Mouse (Mus musculus) stomach, embryonic 15.5 days (tissue): ENCODE results near the gene Pitpnb. TPM values are rescaled to one million over a fixed set of nuclear protein-coding genes. Genes with fewer than 3 reads are reported as not detected.

Experiments
- ATAC-seq: fragments of 200-750 bp; cut with Nextera tagmentation; 2 replicates; pipeline ENCODE4 v1.8.0; 2017; ENCODE audit warnings: low read depth, moderate number of reproducible peaks, moderate TSS enrichment; ENCODE audit not compliant: insufficient read depth, low FRiP score
- H3K27ac ChIP-seq: fragments of 300-500 bp; sonication (generic); 2 replicates; pipeline ENCODE4 v1.5.1; 2015; ENCODE audit warnings: mild to moderate bottlenecking, inconsistent platforms
- H3K27me3 ChIP-seq: fragments of 300-500 bp; sonication (generic); replicated peaks from 2 replicates; pipeline ENCODE4 v1.6.1; 2015; ENCODE audit warnings: inconsistent platforms
- H3K36me3 ChIP-seq: fragments of 300-500 bp; sonication (generic); 2 replicates; pipeline ENCODE4 v1.6.1; 2015; ENCODE audit warnings: inconsistent platforms
- H3K4me1 ChIP-seq: fragments of 300-500 bp; sonication (generic); 2 replicates; pipeline ENCODE4 v1.6.1; 2015; ENCODE audit warnings: inconsistent platforms
- H3K4me2 ChIP-seq: fragments of 300-500 bp; sonication (generic); 2 replicates; pipeline ENCODE4 v1.6.1; 2015; ENCODE audit warnings: mild to moderate bottlenecking, inconsistent platforms
- H3K4me3 ChIP-seq: fragments of 300-500 bp; sonication (generic); replicated peaks from 2 replicates; pipeline ENCODE4 v1.5.1; 2015; ENCODE audit warnings: inconsistent platforms
- H3K9ac ChIP-seq: fragments of 300-500 bp; sonication (generic); 2 replicates; pipeline ENCODE4 v1.6.1; 2015; ENCODE audit warnings: inconsistent platforms
- H3K9me3 ChIP-seq: fragments of 300-500 bp; sonication (generic); 2 replicates; pipeline ENCODE4 v1.6.1; 2016; ENCODE audit warnings: inconsistent platforms
- WGBS: fragments of 180-500 bp; shearing (Covaris S2); methylation state at CpG from one replicate; pipeline ENCODE4 v1.1.7; 2015; 5-methylcytosine and 5-hydroxymethylcytosine counted together
- polyA plus RNA-seq: library from polyadenylated mRNA; unstranded; fragments of >200 nt; fragmentation: Nextera tagmentation; extraction: Ambion mirVana; gene quantifications from 2 replicates; pipeline ENCODE4 v1.2.1, GENCODE M21; 2015

Pitpnb gene
- polyA plus RNA-seq, 1 experiment from 2014 or later, result 96.4 TPM

DNA sequence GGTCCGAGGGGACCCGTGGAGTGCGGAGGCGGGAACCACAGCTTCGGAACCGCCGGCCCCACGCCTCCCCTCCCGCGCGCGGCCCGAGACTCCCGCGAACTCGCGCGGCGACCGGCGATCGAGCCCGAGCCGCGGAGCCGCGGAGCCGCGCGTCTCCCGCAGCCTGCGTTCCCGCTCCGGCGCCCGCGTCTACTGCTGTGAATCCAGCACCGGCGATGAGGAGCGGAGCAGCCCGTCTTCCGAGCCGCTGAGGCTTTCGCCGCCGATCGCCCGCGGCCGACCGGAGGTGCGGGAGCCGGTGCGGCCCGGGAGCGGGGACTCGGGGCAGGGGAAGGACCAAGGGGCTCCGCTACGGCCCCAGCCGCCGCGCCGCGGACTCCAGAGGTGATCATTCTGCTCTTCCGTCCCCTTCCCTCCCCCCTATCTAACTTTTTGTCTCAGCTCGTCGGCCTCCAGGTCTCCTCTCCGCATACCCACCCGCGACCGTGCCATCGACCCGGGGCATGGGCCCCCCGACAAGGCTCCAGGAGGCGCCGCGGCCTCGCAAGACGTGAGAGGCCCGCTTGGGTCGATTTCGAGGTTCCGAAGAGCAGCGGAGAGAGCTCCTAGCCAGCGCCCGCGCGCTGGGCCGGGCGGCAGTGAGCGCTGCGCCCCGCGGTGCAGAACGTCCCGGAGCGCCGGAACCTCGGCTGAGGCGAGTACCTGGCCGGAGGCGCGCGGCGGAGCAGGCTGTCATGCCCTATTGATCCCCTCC is 87.0 kb downstream of the Pitpnb start:
- Histone ChIP-seq H3K9ac (peak overlapping the region; percentile 75), H3K9me3 (no peaks in the 10 kb centered on the region), H3K4me2 (peak overlapping the region; percentile 94), H3K4me1 (peaks cover 40% of the 10 kb centered on the region), H3K36me3 (0 out of 2 replicates have a peak, but pooled peaks cover 4% of the 10 kb centered on the region), H3K27ac (peak overlapping the region; percentile 81), H3K4me3 (peak overlapping the region; percentile 72), H3K27me3 (peaks cover 37% of the 10 kb centered on the region)
- no peak for ATAC-seq
- WGBS, result under 1% methylated on average over 86 of the region's 105 CpGs

DNA sequence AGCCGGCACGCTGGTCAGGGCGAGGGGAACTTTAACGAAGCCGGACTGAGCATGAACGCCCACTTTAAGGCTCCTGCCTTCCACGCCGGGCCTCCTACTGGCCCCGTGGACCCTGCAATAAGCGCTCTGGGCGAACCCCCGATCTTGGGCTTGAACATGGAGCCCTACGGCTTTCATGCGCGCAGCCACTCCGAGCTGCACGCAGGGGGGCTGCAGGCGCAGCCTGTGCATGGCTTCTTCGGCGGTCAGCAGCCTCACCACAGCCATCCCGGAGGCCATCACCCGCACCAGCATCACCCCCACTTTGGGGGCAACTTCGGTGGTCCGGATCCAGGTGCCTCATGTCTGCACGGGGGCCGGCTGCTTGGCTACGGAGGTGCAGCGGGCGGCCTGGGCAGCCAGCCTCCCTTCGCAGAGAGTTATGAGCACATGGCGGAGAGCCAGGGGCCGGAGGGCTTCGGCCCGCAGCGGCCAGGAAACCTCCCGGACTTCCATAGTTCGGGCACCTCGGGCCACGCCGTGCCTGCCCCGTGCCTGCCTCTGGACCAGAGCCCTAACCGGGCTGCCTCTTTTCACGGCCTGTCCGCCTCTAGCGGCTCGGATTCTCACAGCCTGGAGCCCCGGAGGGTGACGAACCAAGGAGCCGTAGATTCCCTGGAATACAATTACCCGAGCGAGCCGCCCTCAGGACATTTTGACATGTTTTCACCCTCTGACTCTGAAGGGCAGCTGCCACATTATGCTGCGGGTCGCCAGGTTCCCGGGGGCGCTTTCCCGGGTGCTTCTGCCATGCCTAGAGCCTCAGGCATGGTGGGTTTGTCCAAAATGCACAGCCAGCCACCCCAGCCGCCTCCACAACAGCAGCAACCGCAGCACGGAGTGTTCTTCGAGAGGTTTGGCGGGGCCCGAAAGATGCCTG is 87.9 kb downstream of the Pitpnb start:
- no peak for ATAC-seq
- H3K36me3 ChIP-seq, result 0 out of 2 replicates have a peak, but pooled peaks cover 4% of the 10 kb centered on the region
- H3K27me3 ChIP-seq, result peaks cover 35% of the 10 kb centered on the region
- H3K4me3 ChIP-seq, result peak overlapping the region; percentile 72
- 3% methylated on average over 63 of the region's 63 CpGs for WGBS
- peak overlapping the region; percentile 94 for H3K4me2 ChIP-seq
- H3K9me3 ChIP-seq, result no peaks in the 10 kb centered on the region
- peak overlapping the region; percentile 75 for H3K9ac ChIP-seq
- peaks cover 40% of the 10 kb centered on the region for H3K4me1 ChIP-seq
- 0 out of 2 replicates have a peak overlapping the region, but pooled peaks have one; percentile 21 for H3K27ac ChIP-seq

DNA sequence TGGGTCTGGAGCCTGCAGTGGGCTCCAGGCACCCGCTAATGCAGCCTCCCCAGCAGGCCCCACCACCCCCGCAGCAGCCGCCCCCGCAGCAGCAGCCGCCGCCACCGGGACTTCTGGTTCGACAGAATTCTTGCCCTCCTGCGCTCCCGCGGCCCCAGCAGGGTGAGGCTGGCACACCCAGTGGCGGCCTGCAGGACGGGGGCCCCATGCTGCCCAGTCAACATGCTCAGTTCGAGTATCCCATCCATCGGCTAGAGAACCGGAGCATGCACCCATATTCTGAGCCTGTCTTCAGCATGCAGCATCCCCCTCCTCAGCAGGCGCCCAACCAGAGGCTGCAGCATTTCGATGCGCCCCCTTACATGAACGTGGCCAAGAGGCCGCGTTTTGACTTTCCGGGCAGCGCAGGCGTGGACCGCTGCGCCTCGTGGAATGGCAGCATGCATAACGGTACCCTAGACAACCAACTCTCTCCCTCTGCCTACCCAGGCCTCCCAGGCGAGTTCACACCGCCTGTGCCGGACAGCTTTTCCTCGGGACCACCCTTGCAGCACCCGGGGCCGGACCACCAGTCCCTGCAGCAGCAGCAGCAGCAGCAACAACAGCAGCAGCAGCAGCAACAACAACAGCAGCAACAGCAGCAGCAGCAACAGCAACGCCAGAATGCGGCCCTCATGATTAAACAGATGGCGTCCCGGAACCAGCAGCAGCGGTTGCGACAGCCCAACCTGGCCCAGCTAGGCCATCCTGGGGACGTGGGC is 88.7 kb downstream of the Pitpnb start:
- H3K27ac ChIP-seq, result no peak overlapping the region
- H3K9ac ChIP-seq, result peak overlapping the region; percentile 75
- H3K9me3 ChIP-seq, result no peaks in the 10 kb centered on the region
- WGBS, result 13% methylated on average over 42 of the region's 42 CpGs
- no peak for ATAC-seq
- H3K27me3 ChIP-seq, result peaks cover 34% of the 10 kb centered on the region
- 0 out of 2 replicates have a peak, but pooled peaks cover 4% of the 10 kb centered on the region for H3K36me3 ChIP-seq
- peak overlapping the region; percentile 94 for H3K4me2 ChIP-seq
- H3K4me1 ChIP-seq, result peaks cover 40% of the 10 kb centered on the region
- peak overlapping the region; percentile 72 for H3K4me3 ChIP-seq

DNA sequence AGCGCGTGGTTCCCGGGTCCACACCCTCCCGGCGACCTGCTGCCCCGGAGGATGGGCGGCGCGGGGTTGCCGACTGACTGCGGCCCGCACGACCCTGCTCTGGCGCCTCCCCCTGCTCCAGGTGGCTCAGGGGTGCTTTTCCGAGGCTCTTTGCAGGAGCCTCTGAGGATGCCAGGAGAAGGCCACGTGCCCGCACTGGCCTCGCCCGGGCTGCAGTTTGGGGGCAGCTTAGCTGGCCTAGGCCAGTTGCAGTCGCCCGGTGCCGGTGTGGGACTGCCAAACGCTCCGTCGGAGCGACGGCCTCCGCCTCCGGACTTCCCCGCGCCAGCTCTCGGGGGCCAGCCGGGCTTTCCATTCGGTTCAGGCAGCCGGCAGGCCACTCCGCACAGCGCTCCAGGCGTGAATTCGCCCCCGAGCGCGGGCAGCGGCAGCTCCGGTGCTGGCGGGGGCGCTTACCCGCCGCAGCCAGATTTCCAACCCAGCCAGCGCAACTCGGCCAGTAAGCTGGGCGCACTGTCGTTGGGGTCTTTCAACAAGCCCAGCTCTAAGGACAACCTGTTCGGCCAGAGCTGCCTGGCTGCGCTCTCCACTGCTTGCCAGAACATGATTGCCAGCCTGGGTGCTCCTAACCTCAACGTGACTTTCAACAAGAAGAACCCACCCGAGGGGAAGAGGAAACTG is 89.6 kb downstream of the Pitpnb start:
- WGBS, result 12% methylated on average over 56 of the region's 56 CpGs
- peaks cover 34% of the 10 kb centered on the region for H3K27me3 ChIP-seq

DNA sequence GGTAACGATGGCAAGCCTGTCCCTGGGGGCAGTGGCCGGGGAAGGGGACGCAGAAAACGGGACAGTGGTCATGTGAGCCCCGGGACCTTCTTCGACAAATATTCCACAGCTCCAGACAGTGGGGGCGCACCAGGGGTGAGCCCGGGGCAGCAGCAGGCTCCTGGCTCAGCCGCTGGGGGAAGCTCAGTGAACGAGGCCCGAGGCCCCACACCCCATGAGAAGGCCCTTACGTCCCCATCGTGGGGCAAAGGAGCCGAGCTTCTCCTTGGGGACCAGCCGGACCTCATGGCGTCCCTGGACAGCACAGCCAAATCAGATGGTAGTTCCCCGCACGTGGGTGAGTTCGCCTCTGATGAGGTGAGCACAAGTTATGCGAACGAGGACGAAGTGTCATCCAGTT is 90.3 kb downstream of the Pitpnb start:
- Histone ChIP-seq H3K4me2 (peak overlapping the region; percentile 94), H3K9me3 (no peaks in the 10 kb centered on the region), H3K27me3 (peaks cover 34% of the 10 kb centered on the region), H3K27ac (no peak overlapping the region), H3K36me3 (0 out of 2 replicates have a peak, but pooled peaks cover 4% of the 10 kb centered on the region), H3K4me3 (peak overlapping the region; percentile 72), H3K9ac (no peak overlapping the region), H3K4me1 (peaks cover 44% of the 10 kb centered on the region)
- no peak for ATAC-seq
- WGBS, result 64% methylated on average over 22 of the region's 22 CpGs

More for the DNA sequence above, 89.6 kb downstream of the Pitpnb start:
- Histone ChIP-seq H3K4me2 (peak overlapping the region; percentile 94), H3K9ac (peak overlapping the region; percentile 32), H3K27ac (no peak overlapping the region), H3K4me1 (peaks cover 40% of the 10 kb centered on the region), H3K4me3 (peak overlapping the region; percentile 72), H3K36me3 (0 out of 2 replicates have a peak, but pooled peaks cover 4% of the 10 kb centered on the region), H3K9me3 (no peaks in the 10 kb centered on the region)
- ATAC-seq, result no peak

DNA sequence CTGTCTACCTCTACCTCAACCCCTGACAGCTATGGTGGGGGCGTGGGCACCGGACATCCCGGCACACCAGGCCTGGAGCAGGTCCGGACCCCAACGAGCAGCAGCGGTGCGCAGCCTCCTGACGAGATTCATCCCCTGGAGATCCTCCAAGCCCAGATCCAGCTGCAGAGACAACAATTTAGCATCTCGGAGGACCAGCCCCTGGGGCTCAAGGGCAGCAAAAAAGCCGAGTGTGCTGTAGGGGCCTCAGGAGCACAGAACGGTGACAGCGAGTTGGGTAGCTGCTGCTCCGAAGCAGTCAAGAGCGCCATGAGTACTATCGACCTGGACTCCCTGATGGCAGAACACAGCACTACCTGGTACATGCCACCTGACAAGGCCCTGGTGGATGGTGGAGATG is 90.9 kb downstream of the Pitpnb start:
- Histone ChIP-seq H3K36me3 (0 out of 2 replicates have a peak, but pooled peaks cover 4% of the 10 kb centered on the region), H3K4me1 (peaks cover 50% of the 10 kb centered on the region), H3K4me3 (peak overlapping the region; percentile 72), H3K27me3 (peaks cover 34% of the 10 kb centered on the region), H3K27ac (no peak overlapping the region), H3K9me3 (no peaks in the 10 kb centered on the region), H3K9ac (no peak overlapping the region), H3K4me2 (peak overlapping the region; percentile 94)
- no peak for ATAC-seq
- WGBS, result 73% methylated on average over 15 of the region's 15 CpGs

DNA sequence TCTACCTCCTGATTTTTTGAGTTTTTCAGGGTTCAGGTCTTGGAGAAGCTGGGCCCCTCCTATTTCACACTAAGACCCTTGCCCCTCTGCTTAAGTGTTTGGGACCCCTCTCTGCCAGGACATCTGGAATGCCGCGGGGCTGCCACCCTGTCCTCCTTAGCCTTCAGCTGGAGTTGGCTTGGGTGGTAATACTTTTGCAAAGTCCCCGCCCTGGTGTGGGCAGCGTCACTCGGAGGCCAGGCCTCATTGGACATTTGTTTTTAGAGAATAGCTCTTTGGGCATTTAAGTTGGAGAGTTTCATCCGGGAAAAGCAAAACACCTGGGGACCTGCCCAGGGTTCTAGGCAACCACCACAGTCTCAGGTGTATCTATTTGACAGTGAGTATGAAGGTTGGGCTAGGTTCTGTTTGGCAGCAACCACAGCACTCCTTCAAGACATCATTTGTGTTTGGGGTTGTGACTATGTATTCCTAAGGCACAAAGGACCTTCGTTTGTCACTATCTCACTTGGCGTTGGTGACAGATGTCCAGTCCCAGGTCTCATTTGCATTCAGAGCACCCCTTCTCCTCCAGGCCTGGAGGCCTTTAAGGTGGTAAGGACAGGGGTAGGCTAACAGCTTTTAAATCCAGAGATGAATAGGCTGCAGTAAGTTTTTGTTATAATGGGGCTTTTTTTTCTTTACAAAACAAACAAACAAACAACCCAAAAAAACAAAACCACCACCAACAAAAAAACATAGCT is 91.7 kb downstream of the Pitpnb start:
- Histone ChIP-seq H3K4me1 (peaks cover 55% of the 10 kb centered on the region), H3K9ac (no peak overlapping the region), H3K4me2 (peak overlapping the region; percentile 94), H3K9me3 (no peaks in the 10 kb centered on the region), H3K36me3 (0 out of 2 replicates have a peak, but pooled peaks cover 4% of the 10 kb centered on the region), H3K27ac (no peak overlapping the region), H3K27me3 (peaks cover 34% of the 10 kb centered on the region), H3K4me3 (peak overlapping the region; percentile 72)
- ATAC-seq, result no peak
- WGBS, result 67% methylated on average over 8 of the region's 8 CpGs

DNA sequence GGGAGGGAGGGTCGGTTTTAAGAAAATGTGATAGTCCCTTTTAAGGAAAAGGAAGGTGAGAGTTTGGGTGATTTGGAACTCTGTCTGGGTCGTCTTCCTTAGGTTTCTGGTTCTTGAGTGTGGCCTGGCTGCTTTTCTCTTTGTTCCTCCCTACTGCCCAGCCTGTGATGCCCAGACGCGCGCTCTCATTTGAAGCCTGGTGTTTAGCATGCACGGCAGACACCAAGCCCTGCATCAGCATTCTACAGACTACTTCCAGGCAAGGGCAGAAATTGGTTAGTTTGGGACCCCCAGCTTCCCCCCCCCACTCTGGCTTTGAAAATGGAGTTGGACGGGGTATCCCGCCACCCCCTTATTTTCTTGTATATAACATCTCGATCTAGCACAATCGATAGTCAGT is 92.4 kb downstream of the Pitpnb start:
- Histone ChIP-seq H3K4me2 (peak overlapping the region; percentile 94), H3K9me3 (no peaks in the 10 kb centered on the region), H3K36me3 (0 out of 2 replicates have a peak, but pooled peaks cover 4% of the 10 kb centered on the region), H3K4me1 (peaks cover 59% of the 10 kb centered on the region), H3K27ac (no peak overlapping the region), H3K9ac (no peak overlapping the region), H3K4me3 (peak overlapping the region; percentile 20; the same call in 1 of the 2 replicates), H3K27me3 (peaks cover 34% of the 10 kb centered on the region)
- 66% methylated on average over 10 of the region's 10 CpGs for WGBS
- no peak for ATAC-seq

DNA sequence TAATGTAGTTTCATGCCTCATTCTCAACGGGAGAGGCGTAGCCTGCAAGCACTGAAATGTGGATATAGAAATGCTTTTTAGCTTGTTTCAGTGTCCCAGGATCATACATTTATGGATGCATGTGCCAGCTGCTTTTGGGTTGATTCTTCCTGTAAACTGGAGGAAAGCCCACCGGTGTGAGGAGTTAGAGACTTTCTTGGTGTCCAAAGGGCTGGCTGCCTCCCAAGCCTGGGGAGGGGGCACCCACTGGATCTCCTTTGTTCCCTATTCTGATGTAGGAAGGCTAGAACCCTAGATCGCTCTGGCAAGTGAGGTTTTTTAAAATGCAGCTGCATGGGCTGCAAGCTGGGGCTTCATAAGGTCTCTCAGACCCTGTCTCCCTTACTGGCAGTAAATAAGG is 93.1 kb downstream of the Pitpnb start:
- H3K27me3 ChIP-seq, result peaks cover 29% of the 10 kb centered on the region
- H3K9me3 ChIP-seq, result no peaks in the 10 kb centered on the region
- no peak for ATAC-seq
- peak overlapping the region; percentile 11 for H3K4me3 ChIP-seq
- WGBS, result 57% methylated on average over 4 of the region's 4 CpGs
- peaks cover 53% of the 10 kb centered on the region for H3K4me1 ChIP-seq
- no peak overlapping the region; the same call in 1 of the 2 replicates for H3K9ac ChIP-seq
- H3K36me3 ChIP-seq, result 0 out of 2 replicates have a peak, but pooled peaks cover 4% of the 10 kb centered on the region
- H3K4me2 ChIP-seq, result peak overlapping the region; percentile 94
- H3K27ac ChIP-seq, result no peak overlapping the region

DNA sequence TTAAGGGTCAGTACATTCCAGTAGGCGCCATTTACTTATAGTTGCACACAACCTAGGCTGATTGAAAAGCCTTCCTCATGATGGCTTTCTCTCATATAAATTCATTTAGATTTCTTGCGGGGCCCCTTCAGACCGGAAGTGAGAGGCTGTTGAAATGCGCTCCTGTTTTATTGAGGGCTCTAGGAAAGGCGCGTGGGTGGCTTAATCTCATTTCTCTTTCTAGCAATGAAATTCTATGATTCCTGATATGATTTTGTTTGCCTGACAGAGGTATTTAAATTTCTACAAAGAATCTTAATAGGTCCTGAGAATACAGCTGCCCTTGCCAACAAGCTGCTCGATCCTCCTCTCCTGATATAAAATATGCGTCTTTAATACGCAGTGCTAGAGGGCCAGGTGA is 95.2 kb downstream of the Pitpnb start:
- H3K9me3 ChIP-seq, result no peaks in the 10 kb centered on the region
- H3K4me1 ChIP-seq, result peaks cover 37% of the 10 kb centered on the region
- no peak for ATAC-seq
- 67% methylated on average over 9 of the region's 9 CpGs for WGBS
- H3K9ac ChIP-seq, result no peak overlapping the region
- no peak overlapping the region for H3K4me2 ChIP-seq
- H3K27ac ChIP-seq, result no peak overlapping the region
- H3K27me3 ChIP-seq, result peaks cover 7% of the 10 kb centered on the region
- H3K4me3 ChIP-seq, result no peak overlapping the region
- H3K36me3 ChIP-seq, result 0 out of 2 replicates have a peak, but pooled peaks cover 4% of the 10 kb centered on the region
